Mouse (Mus musculus) G1E (cell line): ENCODE results near the gene Tnfrsf4.

Source experiments
- CTCF ChIP-seq: IDR thresholded peaks from 2 replicates; pipeline ENCODE4 v1.5.1; 2012; ENCODE audit warnings: low read depth, low read length, inconsistent platforms, mixed read lengths
- GATA1 ChIP-seq: IDR thresholded peaks from 2 replicates; pipeline ENCODE4 v1.6.1; 2012; ENCODE audit warnings: borderline replicate concordance, low read length, inconsistent platforms, mixed read lengths
- POLR2AphosphoS5 ChIP-seq: IDR thresholded peaks from 2 replicates; pipeline ENCODE4 v1.6.1; 2012; ENCODE audit warnings: low read depth, low read length, inconsistent platforms; ENCODE audit not compliant: insufficient replicate concordance
- TAL1 ChIP-seq: conservative IDR thresholded peaks from 2 replicates; pipeline ENCODE4 v1.6.1; 2012; ENCODE audit warnings: low read depth, low read length, inconsistent platforms, mixed read lengths

GRCm38 (mm10) chr4:155969043-155969653 lies 44.5 kb upstream of the Tnfrsf4 start:
- TF ChIP-seq CTCF (no peak), GATA1 (no peak), POLR2AphosphoS5 (no peak), TAL1 (no peak)
